17 mouse cellular contexts compared by ENCODE assay signal in genomic region chr2:44471381-44471780, GRCm38 (mm10).
A peak's percentile ranks its signal among the peaks of the same experiment; 100 is the strongest.
DNase-seq lines count a peak whose midpoint lies in the region; ATAC-seq lines count a peak whose summit lies in the region.
"Had no signal": no experiment of that assay in that cellular context is flagged by ENCODE, and none has a peak within 500 bp of the region (broad histone marks: within the 10 kb centered on the region; RNA-seq: fewer than 3 reads in every experiment).

No protein-coding gene starts in this region.

- peak; percentile 68 for DNase-seq in heart, adult 11 months
- DNase-seq in heart, adult 8-10 months (ENCODE audit: low spot score), result no peak
- DNase-seq in ES-CJ7 (ENCODE audit: low read depth, low spot score), result peak; percentile 34
- DNase-seq in ZHBTc4 (ENCODE audit: low read depth, low spot score), result peak; percentile 60
- DNase-seq: adrenal gland, adult 2 months; adrenal gland, postnatal 14 days; adrenal gland, postnatal 36 days; B cell, adult 2 months; cerebellum, adult 11-12 months; cerebellum, adult 2 months; cerebellum, adult 9-10 months; cerebellum, postnatal 10 days; cerebellum, postnatal 25 days had no signal

- no peak for ATAC-seq in erythroid progenitor cell, adult 5-6 weeks (replicated peaks; ENCODE audit: low FRiP score, poor library complexity, severe bottlenecking)
- ATAC-seq: CD4-positive, CD25-positive, alpha-beta regulatory T cell, adult 4 months; forebrain, embryonic 14.5 days; forebrain, embryonic 16.5 days had no signal
